Mouse (Mus musculus) myocyte (in vitro differentiated cells): ENCODE measurements around the gene Sox5.

Experiments used
- CEBPB ChIP-seq: IDR thresholded peaks from 2 replicates; pipeline ENCODE4 v1.6.1; 2011; ENCODE audit warnings: mild to moderate bottlenecking, moderate library complexity; ENCODE audit not compliant: poor library complexity, insufficient read depth, severe bottlenecking
- E2F4 ChIP-seq: IDR thresholded peaks from one replicate; pipeline ENCODE4 v1.6.1; 2011; ENCODE audit warnings: mild to moderate bottlenecking, control low read depth, moderate library complexity; ENCODE audit not compliant: insufficient read depth
- MAX ChIP-seq: IDR thresholded peaks from one replicate; pipeline ENCODE4 v1.6.1; 2011; ENCODE audit warnings: low read depth, mild to moderate bottlenecking, control low read depth
- MYOD1 ChIP-seq, 3 experiments: IDR thresholded peaks; one replicate each; pipeline ENCODE4 v1.6.1; 2011; ENCODE audit warnings: control low read depth in 2 of 3, low read depth in 2 of 3, mild to moderate bottlenecking in 2 of 3, moderate library complexity in 1 of 3; ENCODE audit not compliant: insufficient read length in 2 of 3, control insufficient read depth in 1 of 3
- MYOG ChIP-seq, 3 experiments: IDR thresholded peaks; one replicate each; pipeline ENCODE4 v1.6.1; 2011; ENCODE audit warnings: control low read depth in 2 of 3, low read depth in 2 of 3, mild to moderate bottlenecking in 2 of 3; ENCODE audit not compliant: insufficient read length in 2 of 3, control insufficient read depth in 1 of 3, insufficient read depth in 1 of 3
- POLR2A ChIP-seq: IDR thresholded peaks from one replicate; pipeline ENCODE4 v1.6.1; 2011; ENCODE audit warnings: low read depth, mild to moderate bottlenecking, control low read depth, moderate library complexity; ENCODE audit not compliant: insufficient read length
- POLR2AphosphoS2 ChIP-seq: IDR thresholded peaks from one replicate; pipeline ENCODE4 v1.6.1; 2011; ENCODE audit warnings: low read depth, control low read depth; ENCODE audit not compliant: insufficient read length
- REST ChIP-seq: IDR thresholded peaks from one replicate; pipeline ENCODE4 v1.6.1; 2011; ENCODE audit warnings: mild to moderate bottlenecking, control low read depth, moderate library complexity; ENCODE audit not compliant: insufficient read depth, insufficient read length
- TCF12 ChIP-seq: IDR thresholded peaks from one replicate; pipeline ENCODE4 v1.6.1; 2011; ENCODE audit warnings: mild to moderate bottlenecking, control low read depth; ENCODE audit not compliant: poor library complexity, insufficient read depth, severe bottlenecking
- TCF3 ChIP-seq: IDR thresholded peaks from one replicate; pipeline ENCODE4 v1.6.1; 2011; ENCODE audit warnings: low read depth, control low read depth; ENCODE audit not compliant: insufficient read length

DNA sequence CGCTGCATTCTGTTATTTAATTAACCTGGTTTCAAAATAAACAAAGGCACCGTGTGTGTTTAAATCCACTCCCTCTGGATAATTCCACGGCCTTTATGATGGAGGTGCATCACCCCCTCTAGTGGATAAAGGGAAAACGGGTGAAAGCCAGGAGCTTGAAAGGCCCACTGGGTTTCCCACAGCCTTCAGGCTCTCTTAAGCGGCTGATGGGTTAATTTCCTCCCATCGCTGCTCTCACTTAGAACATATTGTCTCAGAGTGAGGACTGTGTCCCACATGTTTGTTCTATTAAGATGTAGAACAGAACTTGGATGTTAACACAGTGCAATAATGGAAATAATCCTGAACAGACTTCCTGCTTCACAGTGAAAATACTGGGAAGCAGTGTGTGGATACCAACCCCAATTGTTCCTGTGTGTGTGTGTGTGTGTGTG is 33.2 kb upstream of the Sox5 start:
- TF ChIP-seq E2F4 (no peak), POLR2A (no peak), TCF3 (no peak), MYOD1 (IDR thresholded peaks at IDR 0.05; ENCODE audit: control insufficient read depth in 1 of 3, insufficient read length in 2 of 3, low read depth in 2 of 3) (no peak), TCF12 (no peak), POLR2AphosphoS2 (no peak), REST (no peak), MAX (no peak), MYOG (IDR thresholded peaks at IDR 0.05; ENCODE audit: control insufficient read depth in 1 of 3, insufficient read depth in 1 of 3, insufficient read length in 2 of 3, low read depth in 2 of 3) (no peak), CEBPB (no peak)
